Mouse (Mus musculus): ENCODE measurements around the gene Nebl.

The Nebl gene

GRCm38 (mm10) chr2:17638631-17639030 is 92.6 kb downstream of the Nebl start:
- no peak for DNase-seq (ENCODE audit: low spot score)

GRCm38 (mm10) chr2:17623931-17624330 is 107.3 kb downstream of the Nebl start:
- DNase-seq (ENCODE audit: low spot score): no peak

DNA sequence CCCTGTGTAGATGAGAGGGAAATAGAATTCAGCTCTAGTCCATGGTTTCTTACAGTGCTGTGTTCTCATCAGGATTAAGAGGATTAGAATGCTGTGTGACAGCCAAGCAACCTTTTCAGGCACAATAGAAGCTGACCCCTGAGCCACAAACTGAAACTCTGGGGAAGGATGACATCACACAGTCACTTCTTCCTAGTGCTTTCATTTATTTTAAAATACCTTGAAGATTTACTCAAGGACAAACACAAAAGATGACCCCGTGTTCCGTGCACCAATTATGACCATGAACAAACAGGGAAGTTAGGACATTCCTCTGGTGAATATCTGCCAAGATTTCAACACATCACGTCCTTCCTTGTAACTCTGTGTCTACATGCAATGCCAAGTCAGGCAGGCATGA is 121.0 kb downstream of the Nebl start:
- no peak for DNase-seq (ENCODE audit: low spot score)

GRCm38 (mm10) chr2:17603573-17603972 is 127.7 kb downstream of the Nebl start:
- DNase-seq (ENCODE audit: low spot score): no peak

GRCm38 (mm10) chr2:17600652-17601051 is 130.6 kb downstream of the Nebl start:
- DNase-seq (ENCODE audit: low spot score): no peak

GRCm38 (mm10) chr2:17599860-17600259 is 131.4 kb downstream of the Nebl start:
- DNase-seq (ENCODE audit: low spot score): no peak

DNA sequence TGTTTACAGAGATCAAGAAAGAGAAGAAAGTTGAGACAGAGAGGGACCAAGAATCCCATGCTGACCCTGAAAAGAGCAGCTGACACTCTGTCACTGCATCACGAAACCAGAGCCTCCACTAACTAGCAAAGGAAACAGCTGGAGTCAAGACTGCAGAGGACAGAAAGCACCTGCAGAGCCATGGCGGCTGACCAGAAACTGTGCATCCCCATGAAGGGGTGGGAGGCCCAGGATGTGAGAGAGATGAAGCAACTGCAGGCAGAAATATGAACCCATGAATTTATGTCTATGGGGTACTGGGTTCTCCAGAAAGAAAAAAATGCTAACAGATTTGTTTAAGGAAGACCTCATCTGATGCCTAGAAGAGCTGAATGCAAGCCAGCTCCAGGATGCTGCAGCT is 133.3 kb downstream of the Nebl start:
- DNase-seq (ENCODE audit: low spot score): no peak

GRCm38 (mm10) chr2:17589669-17590068 is 141.6 kb downstream of the Nebl start:
- no peak for DNase-seq (ENCODE audit: low spot score)

DNA sequence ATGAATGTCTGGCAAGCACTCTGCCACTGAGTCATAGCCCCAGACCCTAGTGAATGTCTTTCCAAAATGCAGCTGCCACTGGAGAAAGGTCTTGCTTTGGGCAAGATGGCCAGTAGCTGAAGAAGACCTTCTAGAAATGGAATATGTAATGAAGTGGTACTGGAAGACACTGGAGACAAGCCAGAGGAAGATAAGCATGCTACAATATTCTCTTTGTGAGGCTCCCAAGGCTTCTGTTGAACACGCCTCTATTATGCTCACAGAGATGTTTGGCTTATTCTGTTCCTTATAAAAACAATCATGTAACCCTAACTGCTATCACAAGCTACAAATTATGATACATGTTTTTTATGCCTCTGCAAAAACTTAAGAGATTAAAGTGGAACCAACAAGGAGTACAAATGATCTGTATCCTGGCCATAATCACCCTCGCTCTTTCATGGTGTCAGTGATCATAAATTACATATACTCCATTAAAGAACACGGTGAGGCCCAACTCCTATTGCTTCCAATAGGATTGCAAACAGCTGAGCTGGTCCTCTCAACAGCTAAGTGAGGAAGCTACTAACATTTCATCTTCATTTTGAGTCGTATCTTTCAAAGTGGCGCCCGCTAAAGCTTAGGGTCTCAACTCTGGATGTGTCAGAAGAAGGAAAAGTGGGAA is 145.8 kb downstream of the Nebl start:
- no peak for DNase-seq (ENCODE audit: low spot score)

GRCm38 (mm10) chr2:17575648-17576047 is 155.6 kb downstream of the Nebl start:
- no peak for DNase-seq (ENCODE audit: low spot score)

- DNase-seq (ENCODE audit: low spot score): no peak
These were observed 159.5 kb downstream of the Nebl start for GRCm38 (mm10) chr2:17571716-17572115.

DNA sequence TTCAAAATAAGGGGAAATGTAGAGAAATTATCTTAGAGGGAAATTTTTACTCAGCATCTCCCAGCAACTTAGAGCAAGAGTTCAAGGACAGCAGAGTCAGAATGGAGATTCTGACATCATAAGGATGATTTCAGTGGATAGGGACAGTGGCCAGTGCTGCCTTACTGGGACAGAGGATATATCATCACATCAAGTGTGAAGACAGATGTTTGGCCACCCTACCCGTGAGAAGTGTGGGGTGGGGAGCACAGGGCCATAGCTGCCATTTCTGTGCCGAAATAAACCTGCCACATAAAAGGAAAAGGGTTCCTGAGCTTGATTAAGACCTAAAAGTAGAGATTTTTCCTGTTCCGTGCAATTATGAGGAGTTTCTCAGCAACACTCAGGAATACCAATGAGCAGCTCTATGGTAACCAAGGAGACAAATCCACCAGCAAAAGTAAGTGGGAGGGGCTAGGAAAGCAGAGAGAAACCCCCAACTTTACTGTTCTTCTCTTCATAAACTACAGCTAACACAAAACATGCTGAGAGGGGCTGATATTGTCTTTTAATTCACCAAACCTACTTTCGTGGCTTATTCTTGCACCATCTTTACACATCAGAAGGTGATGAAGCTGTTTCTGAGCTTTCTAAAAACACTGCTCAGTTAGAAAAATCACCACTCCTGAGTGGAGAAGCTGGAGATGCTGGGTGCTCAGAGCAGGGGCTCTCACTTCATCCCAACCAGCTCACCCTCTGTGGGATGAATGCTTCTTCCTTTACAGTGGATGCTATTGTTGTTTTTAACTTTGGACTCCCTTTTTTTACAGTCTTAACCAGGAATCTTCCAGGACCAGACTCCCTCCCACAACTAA is 172.1 kb downstream of the Nebl start:
- no peak for DNase-seq (ENCODE audit: low spot score)

GRCm38 (mm10) chr2:17549895-17550558 is 181.2 kb downstream of the Nebl start:
- no peak for DNase-seq (ENCODE audit: low spot score)

GRCm38 (mm10) chr2:17546354-17546948 is 184.8 kb downstream of the Nebl start:
- no peak for DNase-seq (ENCODE audit: low spot score)

- DNase-seq (ENCODE audit: low spot score): no peak
These were observed 191.5 kb downstream of the Nebl start for GRCm38 (mm10) chr2:17539737-17540136.

- DNase-seq (ENCODE audit: low spot score): peak; percentile 45
These were observed 192.8 kb downstream of the Nebl start for GRCm38 (mm10) chr2:17538493-17538892.

DNA sequence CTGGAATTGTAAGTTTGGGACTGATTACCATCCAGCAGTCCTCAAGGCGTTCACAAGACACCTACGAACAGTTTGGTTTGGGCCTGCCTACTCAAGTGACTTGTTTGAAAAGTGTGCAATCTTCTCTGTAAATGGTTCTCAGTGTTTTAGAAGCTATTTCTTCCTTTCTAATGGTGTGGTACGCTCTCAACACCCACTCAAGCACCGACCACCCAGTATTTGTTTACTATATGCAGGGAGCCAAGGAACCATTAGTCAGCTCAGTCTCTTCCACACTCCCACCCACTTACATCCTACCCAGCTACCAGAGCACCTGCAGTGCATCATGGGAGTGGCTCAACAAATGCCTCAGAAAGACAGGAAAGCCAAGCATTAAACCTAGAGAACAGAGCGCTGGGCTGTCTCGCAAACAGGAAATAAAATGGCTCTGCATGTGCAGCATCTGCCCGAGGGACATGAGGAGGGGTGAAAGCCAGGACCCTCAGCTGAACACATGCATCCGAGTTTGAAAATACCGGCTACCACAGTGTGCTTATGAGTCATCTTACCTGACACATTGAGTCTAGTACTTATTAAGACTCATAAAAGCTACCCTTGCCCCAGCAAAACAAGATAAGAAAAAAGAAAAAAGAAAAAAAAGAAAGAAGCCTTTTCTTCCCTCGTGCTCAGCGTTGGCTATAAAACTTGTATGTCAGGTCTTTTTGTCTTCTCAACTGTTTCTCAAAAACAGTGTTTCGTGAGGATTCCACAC is 199.7 kb downstream of the Nebl start:
- peak; percentile 29 for DNase-seq (ENCODE audit: low spot score)

GRCm38 (mm10) chr2:17525739-17526526 is 205.3 kb downstream of the Nebl start:
- no peak for DNase-seq (ENCODE audit: low spot score)

DNA sequence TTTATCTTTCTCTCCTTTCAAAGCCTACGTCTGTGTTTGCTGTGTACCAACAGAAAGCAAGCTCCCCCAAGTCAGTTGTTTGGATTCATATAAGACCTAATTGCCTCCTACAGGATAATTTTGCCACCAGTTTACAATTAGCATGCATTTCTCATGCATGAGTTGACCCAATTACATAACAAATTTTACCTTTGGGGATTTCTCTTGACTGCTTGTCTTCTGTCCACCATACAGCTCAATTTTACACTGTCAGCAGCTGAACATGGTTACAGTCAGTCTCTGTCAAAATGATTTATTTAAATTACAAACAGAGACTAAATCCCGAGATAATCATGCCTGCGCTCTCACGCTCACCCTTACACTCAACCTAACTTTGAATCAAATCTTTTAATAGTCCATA is 206.1 kb downstream of the Nebl start:
- DNase-seq (ENCODE audit: low spot score): no peak

DNA sequence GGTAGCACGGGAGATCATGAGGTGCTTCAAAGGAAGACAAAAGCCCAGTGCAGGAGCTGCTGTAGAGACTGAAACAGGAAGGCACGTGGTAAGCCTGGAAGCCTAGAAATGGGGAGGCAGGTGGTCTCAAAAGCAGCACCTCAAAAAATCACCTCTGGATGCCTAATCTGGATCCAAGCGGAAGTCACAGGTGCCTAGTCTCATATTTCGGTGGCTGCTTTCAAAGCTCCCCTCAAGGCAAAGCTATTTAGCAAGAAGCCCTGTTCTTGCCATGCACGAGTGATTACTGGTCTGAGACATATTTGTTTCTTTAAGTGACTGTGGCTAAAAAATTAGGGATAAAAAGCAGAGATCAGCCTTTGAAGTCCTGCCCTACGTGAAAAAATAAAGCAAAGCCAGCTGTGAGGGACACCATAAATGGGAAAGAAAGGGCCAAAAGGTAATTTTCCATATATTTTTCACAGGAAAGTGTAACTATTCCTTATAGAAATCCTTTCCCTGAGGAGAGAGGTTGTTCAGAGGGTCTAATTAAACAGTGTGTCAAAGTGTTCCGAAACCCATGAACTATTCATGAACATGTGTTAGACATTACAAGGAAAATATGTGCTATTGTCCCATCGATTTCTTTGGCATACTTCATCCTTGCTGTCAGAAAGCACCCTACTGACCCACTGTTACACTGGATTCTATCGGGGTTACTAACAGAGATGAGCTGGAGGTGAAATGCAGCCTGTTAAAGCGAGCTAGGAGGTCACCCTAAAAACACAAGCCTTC is 206.9 kb downstream of the Nebl start:
- no peak for DNase-seq (ENCODE audit: low spot score)
